Mouse (Mus musculus) spleen, adult 2 months (tissue): ENCODE data around the gene Znrf4. TPM values are rescaled to one million over a fixed set of nuclear protein-coding genes. Genes with fewer than 3 reads are reported as not detected.

Experiments used
- DNase-seq, 2 experiments: peaks; one replicate each; pipeline versions ENCODE4 v3.0.0 to v3.0.0-alpha.2; 2012 to 2021; ENCODE audit warnings: low spot score in 2 of 2, low read depth in 1 of 2
- H3K27ac ChIP-seq: fragments of 200-500 bp; 2 replicates; pipeline ENCODE4 v1.5.1; 2012; ENCODE audit warnings: low read length, inconsistent platforms; ENCODE audit not compliant: insufficient read depth
- H3K27me3 ChIP-seq: fragments of 200-500 bp; 2 replicates; pipeline ENCODE4 v1.6.1; 2012; ENCODE audit warnings: mild to moderate bottlenecking, moderate library complexity, low read length, inconsistent platforms; ENCODE audit not compliant: control insufficient read depth, insufficient read depth
- H3K36me3 ChIP-seq: fragments of 200-500 bp; 2 replicates; pipeline ENCODE4 v1.6.1; 2012; ENCODE audit warnings: mild to moderate bottlenecking, low read length, inconsistent platforms; ENCODE audit not compliant: control insufficient read depth, insufficient read depth
- H3K4me1 ChIP-seq: fragments of 200-500 bp; 2 replicates; pipeline ENCODE4 v1.6.1; 2011; ENCODE audit warnings: inconsistent platforms; ENCODE audit not compliant: control insufficient read depth, insufficient read depth, insufficient read length
- H3K4me3 ChIP-seq: fragments of 200-500 bp; 2 replicates; pipeline ENCODE4 v1.5.1; 2011; ENCODE audit warnings: mild to moderate bottlenecking, inconsistent platforms; ENCODE audit not compliant: insufficient read depth, insufficient read length; ENCODE audit errors: extremely low read depth
- CTCF ChIP-seq: fragments of 200-500 bp; IDR thresholded peaks from 2 replicates; pipeline ENCODE4 v1.5.1; 2011; ENCODE audit warnings: mild to moderate bottlenecking, inconsistent platforms; ENCODE audit not compliant: insufficient read depth, insufficient read length, insufficient replicate concordance; ENCODE audit errors: extremely low read depth
- POLR2A ChIP-seq: fragments of 200-500 bp; IDR thresholded peaks from 2 replicates; pipeline ENCODE4 v1.6.1; 2011; ENCODE audit warnings: low read depth, low read length, inconsistent platforms
- WGBS: fragments of 180-500 bp; shearing (Covaris S2); methylation state at CpG from one replicate; pipeline ENCODE4 v1.1.7; 2018; 5-methylcytosine and 5-hydroxymethylcytosine counted together
- polyA plus RNA-seq: library from polyadenylated mRNA; depleted of rRNA; stranded (reverse); fragments of >200 nt; gene quantifications from 2 replicates; pipeline ENCODE4 v1.2.3, GENCODE M21; 2012

The Znrf4 gene
- polyA plus RNA-seq, 1 experiment: not detected

- peaks cover 3% of the 10 kb centered on the region; the same call in 1 of the 2 replicates for H3K4me1 ChIP-seq
- no peak overlapping the region for H3K4me3 ChIP-seq
- no peak overlapping the region for H3K27ac ChIP-seq
- WGBS: 93% methylated on average over 9 of the region's 9 CpGs
- peaks cover 6% of the 10 kb centered on the region; the same call in 1 of the 2 replicates for H3K27me3 ChIP-seq
- H3K36me3 ChIP-seq: no peaks in the 10 kb centered on the region
- TF ChIP-seq POLR2A: no peak
- TF ChIP-seq CTCF: no peak
- no peak for DNase-seq
These were observed 43.9 kb downstream of the Znrf4 start for GRCm38 (mm10) chr17:56468380-56468779.

DNA sequence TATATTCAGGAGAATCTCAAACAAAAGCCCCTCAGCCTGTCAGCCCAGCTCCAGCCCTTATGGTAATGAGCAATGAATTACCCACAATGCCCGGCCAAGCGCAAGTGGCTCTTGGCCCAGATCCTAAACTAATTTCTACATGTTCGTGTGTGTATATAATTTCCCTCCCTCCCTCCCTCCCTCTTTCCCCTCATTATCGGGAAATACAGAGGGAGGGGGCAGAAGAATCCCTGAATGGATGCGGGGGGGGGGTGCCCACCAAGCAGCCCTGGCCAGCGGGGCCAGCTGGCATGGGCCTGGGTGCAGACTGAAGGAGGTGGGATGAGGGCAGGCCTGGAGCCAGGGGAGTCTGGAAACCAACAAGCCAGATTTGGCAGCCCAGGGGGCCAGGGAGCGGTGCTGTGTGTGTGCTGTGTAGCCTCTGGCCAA lies 44.8 kb downstream of the Znrf4 start:
- H3K4me3 ChIP-seq: no peak overlapping the region
- no peaks in the 10 kb centered on the region for H3K36me3 ChIP-seq
- no peak for DNase-seq
- peaks cover 6% of the 10 kb centered on the region; the same call in 1 of the 2 replicates for H3K27me3 ChIP-seq
- TF ChIP-seq CTCF (no peak), POLR2A (no peak)
- WGBS: 80% methylated on average over 7 of the region's 7 CpGs
- no peak overlapping the region for H3K27ac ChIP-seq
- peaks cover 1% of the 10 kb centered on the region; the same call in 1 of the 2 replicates for H3K4me1 ChIP-seq

DNA sequence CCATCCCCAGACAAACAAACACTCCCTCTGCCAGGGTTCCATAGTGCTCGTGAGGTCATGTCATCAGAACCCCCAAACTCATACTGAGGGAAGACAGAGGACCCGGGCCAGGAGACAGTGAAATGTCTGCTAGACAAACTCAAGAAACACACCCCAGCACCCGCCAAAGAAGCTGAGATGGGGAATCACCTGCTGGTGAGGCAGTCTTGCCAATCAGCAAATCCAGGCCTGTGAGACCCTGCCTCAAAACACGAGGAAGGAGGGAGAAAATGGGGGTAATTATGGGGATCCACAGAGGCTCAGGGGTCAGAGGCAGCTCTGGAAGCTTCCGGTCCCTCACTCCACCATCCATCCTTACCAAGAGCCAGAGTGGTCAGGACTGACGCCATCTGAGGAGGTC lies 45.5 kb downstream of the Znrf4 start:
- WGBS: 82% methylated on average over 6 of the region's 6 CpGs
- no peak overlapping the region for H3K4me3 ChIP-seq
- no peaks in the 10 kb centered on the region; the same call in 1 of the 2 replicates for H3K27me3 ChIP-seq
- TF ChIP-seq CTCF: no peak
- no peak for TF ChIP-seq POLR2A
- no peak overlapping the region for H3K27ac ChIP-seq
- no peaks in the 10 kb centered on the region for H3K36me3 ChIP-seq
- no peaks in the 10 kb centered on the region; the same call in 1 of the 2 replicates for H3K4me1 ChIP-seq
- DNase-seq: no peak

DNA sequence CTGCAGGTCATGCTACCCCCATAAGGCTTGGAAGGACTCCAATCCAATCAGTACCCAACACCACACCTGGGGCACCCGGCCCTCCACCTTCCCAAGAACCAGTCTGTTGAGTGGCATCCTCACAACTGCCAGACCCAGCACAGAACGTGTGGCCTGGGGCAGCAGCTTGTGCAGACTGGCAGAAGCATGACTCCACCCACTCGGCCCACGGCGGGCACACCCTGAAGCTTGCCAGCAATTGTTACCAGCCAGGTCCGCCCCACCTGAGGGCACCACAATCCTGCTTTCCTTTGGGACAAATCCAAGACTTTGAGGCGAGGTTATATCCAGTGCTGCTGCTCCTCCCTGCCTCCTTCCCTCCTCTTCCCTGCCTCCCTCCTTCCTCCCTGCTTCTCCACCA lies 47.4 kb downstream of the Znrf4 start:
- H3K27me3 ChIP-seq: no peaks in the 10 kb centered on the region; the same call in 1 of the 2 replicates

DNA sequence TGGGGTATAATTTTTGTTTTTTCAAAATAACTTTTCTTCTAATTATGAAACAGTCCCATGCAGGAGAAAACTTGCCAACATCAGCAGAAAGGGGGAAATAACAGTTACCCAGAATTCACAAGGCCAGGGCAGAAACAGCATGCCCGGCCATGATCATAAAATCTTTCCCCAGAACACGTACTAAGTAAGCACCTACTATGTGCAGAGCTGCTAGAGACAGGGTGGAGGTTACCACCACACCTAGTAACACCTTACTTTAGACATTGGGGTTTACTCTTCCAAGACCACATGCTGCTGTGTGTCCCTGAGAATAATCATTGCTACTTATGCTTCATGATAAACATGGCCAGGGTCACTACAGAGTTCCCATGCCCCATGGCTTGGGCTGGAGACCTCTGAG lies 47.9 kb downstream of the Znrf4 start:
- H3K27ac ChIP-seq: no peak overlapping the region
- no peaks in the 10 kb centered on the region; the same call in 1 of the 2 replicates for H3K4me1 ChIP-seq
- no peak overlapping the region for H3K4me3 ChIP-seq
- H3K36me3 ChIP-seq: no peaks in the 10 kb centered on the region
- no peak for DNase-seq
- H3K27me3 ChIP-seq: no peaks in the 10 kb centered on the region; the same call in 1 of the 2 replicates
- TF ChIP-seq CTCF (no peak), POLR2A (no peak)
- WGBS: 88% methylated on average over 2 of the region's 2 CpGs

More for the DNA sequence above, 47.4 kb downstream of the Znrf4 start:
- 84% methylated on average over 7 of the region's 7 CpGs for WGBS
- DNase-seq: no peak
- Histone ChIP-seq H3K4me3 (no peak overlapping the region), H3K4me1 (no peaks in the 10 kb centered on the region; the same call in 1 of the 2 replicates), H3K27ac (no peak overlapping the region), H3K36me3 (no peaks in the 10 kb centered on the region)
- TF ChIP-seq CTCF: no peak
- TF ChIP-seq POLR2A: no peak

DNA sequence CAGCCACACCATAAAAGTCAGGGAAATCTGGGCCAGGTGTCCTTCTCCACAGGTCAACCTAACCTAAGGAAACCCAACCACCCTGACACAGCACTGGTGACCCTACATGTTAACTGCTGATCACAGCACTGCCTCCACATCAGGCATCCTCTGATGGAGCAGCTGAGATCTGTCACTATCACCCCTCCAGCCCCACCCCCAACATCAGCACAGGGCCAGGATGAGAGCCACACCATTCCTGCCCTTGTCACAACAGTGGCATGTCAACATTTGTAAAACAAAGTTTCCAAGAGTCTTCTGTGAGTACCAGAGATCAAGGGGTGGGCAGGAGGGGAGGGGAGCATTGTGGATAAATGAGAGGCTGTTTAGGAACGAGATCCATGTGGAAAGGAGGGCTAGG lies 48.7 kb downstream of the Znrf4 start:
- Histone ChIP-seq H3K36me3 (no peaks in the 10 kb centered on the region), H3K4me1 (no peaks in the 10 kb centered on the region; the same call in 1 of the 2 replicates), H3K4me3 (no peak overlapping the region), H3K27ac (no peak overlapping the region), H3K27me3 (no peaks in the 10 kb centered on the region)
- no peak for TF ChIP-seq POLR2A
- DNase-seq: no peak
- WGBS: 79% methylated on average over 1 of the region's 1 CpGs

DNA sequence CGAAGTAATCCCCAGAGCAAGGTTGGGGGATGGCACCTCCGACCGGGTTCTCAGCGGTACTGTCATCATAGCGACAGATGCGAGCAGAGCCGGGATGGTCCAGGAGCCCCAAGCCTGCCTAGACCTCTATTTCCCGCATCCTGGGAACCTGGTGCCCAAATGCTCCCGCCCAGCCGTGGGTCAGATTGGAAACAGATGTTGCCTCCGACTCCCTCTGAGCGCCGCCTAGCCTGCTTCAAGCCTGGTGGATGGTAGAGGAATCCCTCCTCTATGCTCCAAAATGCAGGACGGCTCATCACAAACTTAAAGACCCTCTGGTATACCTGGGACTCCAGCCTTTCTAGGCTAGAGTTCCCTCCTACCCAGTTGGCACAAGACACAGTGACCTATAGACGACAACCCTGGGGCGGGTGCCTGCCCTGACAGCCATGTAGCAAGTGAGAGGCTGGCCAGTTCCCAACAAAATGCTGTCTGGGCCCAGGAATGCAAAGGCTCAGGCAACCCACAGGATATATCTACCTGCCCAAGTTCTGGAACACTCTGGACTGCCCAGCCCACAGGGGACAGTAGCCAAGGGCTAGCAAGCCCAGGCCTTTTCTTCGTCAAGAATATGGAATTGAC lies 49.3 kb downstream of the Znrf4 start:
- no peak for DNase-seq
- H3K27ac ChIP-seq: no peak overlapping the region
- H3K36me3 ChIP-seq: no peaks in the 10 kb centered on the region
- H3K4me3 ChIP-seq: peak overlapping the region; percentile 76
- WGBS: 31% methylated on average over 17 of the region's 17 CpGs
- TF ChIP-seq CTCF: no peak
- no peak for TF ChIP-seq POLR2A
- no peaks in the 10 kb centered on the region; the same call in 1 of the 2 replicates for H3K4me1 ChIP-seq
- H3K27me3 ChIP-seq: no peaks in the 10 kb centered on the region
